Mouse (Mus musculus) layer of hippocampus, adult 9-11 months (tissue): ENCODE results near the gene Gm17455.

Experiments
- DNase-seq: peaks from one replicate; pipeline ENCODE4 v3.0.0; 2022

The Gm17455 gene

GRCm38 (mm10) chr10:60373937-60374578, 25.5 kb upstream of the Gm17455 start:
- no peak for DNase-seq

GRCm38 (mm10) chr10:60376704-60377103, 22.8 kb upstream of the Gm17455 start:
- DNase-seq: no peak

- DNase-seq: no peak
Measured at GRCm38 (mm10) chr10:60379419-60379957, 20.0 kb upstream of the Gm17455 start.

GRCm38 (mm10) chr10:60380229-60380628, 19.3 kb upstream of the Gm17455 start:
- DNase-seq: no peak

GRCm38 (mm10) chr10:60381142-60381925, 18.2 kb upstream of the Gm17455 start:
- no peak for DNase-seq

- no peak for DNase-seq
Measured at GRCm38 (mm10) chr10:60388332-60388731, 11.2 kb upstream of the Gm17455 start.

- DNase-seq: no peak
Measured at GRCm38 (mm10) chr10:60389447-60389865, 10.1 kb upstream of the Gm17455 start.

GRCm38 (mm10) chr10:60390177-60390903, 9.2 kb upstream of the Gm17455 start:
- DNase-seq: no peak

GRCm38 (mm10) chr10:60390904-60391420, 8.6 kb upstream of the Gm17455 start:
- DNase-seq: no peak

GRCm38 (mm10) chr10:60391661-60392060, 7.9 kb upstream of the Gm17455 start:
- DNase-seq: no peak

- DNase-seq: no peak
Measured at GRCm38 (mm10) chr10:60394936-60395335, 4.6 kb upstream of the Gm17455 start.

- DNase-seq: no peak
Measured at GRCm38 (mm10) chr10:60395605-60396004, 3.9 kb upstream of the Gm17455 start.

- DNase-seq: no peak
Measured at GRCm38 (mm10) chr10:60398051-60398814, 1.3 kb upstream of the Gm17455 start.

- no peak for DNase-seq
Measured at GRCm38 (mm10) chr10:60400507-60401295, 1.2 kb downstream of the Gm17455 start.

GRCm38 (mm10) chr10:60405460-60406177, 6.1 kb downstream of the Gm17455 start:
- peak; percentile 61 for DNase-seq

GRCm38 (mm10) chr10:60407831-60408230, 8.3 kb downstream of the Gm17455 start:
- DNase-seq: peak; percentile 39

GRCm38 (mm10) chr10:60411794-60412193, 12.3 kb downstream of the Gm17455 start:
- DNase-seq: no peak

GRCm38 (mm10) chr10:60413756-60414155, 14.2 kb downstream of the Gm17455 start:
- no peak for DNase-seq

- DNase-seq: no peak
Measured at GRCm38 (mm10) chr10:60417041-60417440, 17.5 kb downstream of the Gm17455 start.

- DNase-seq: peak; percentile 28
Measured at GRCm38 (mm10) chr10:60418137-60418536, 18.6 kb downstream of the Gm17455 start.

- no peak for DNase-seq
Measured at GRCm38 (mm10) chr10:60419624-60420023, 20.1 kb downstream of the Gm17455 start.
